Mouse (Mus musculus): ENCODE results near the gene Cbx8. TPM values are rescaled to one million over a fixed set of nuclear protein-coding genes. Genes with fewer than 3 reads are reported as not detected.

Cbx8 gene
- polyA plus RNA-seq (2014; fragmentation: Nextera tagmentation; extraction: Ambion mirVana) = 9.1 and 9.3 TPM in 2 replicates

GRCm38 (mm10) chr11:119040600-119041324 lies at the start of gene Cbx8:
TSS of gene Cbx8 (minus strand) at chr11:119040969.
- H3K9ac ChIP-seq (ENCODE audit: low read depth, low read length) = peak within 1 kb of the TSS; percentile 84
- H3K36me3 ChIP-seq (ENCODE audit: control insufficient read depth, insufficient read depth, low read length) = no peaks in the 10 kb centered on the region
- H3K9me3 ChIP-seq (ENCODE audit: control insufficient read depth, low read length) = no peaks in the 10 kb centered on the region
- H3K27me3 ChIP-seq (ENCODE audit: control insufficient read depth, insufficient read depth, low read length) = peaks cover 74% of the 10 kb centered on the region
- DNase-seq (ENCODE audit: low spot score) = peak; percentile 100
- H3K27ac ChIP-seq (ENCODE audit: low read depth, low read length) = peak within 1 kb of the TSS; percentile 86
- ATAC-seq (ENCODE audit: low FRiP score) = peak; percentile 94
- H3K4me3 ChIP-seq (ENCODE audit: low read depth, low read length) = peak within 1 kb of the TSS; percentile 73
- H3K4me2 ChIP-seq (replicated peaks; ENCODE audit: low read depth, low read length) = peak within 1 kb of the TSS; percentile 97
- H3K4me1 ChIP-seq (replicated peaks; ENCODE audit: control insufficient read depth, insufficient read depth, low read length) = peaks cover 24% of the 10 kb centered on the region
- under 1% methylated on average over 53 of the region's 63 CpGs for whole genome bisulfite sequencing

GRCm38 (mm10) chr11:119090076-119090960 lies 49.5 kb upstream of the Cbx8 start:
- Histone ChIP-seq H3K36me3 (ENCODE audit: control insufficient read depth, insufficient read depth, low read length) (no peaks in the 10 kb centered on the region), H3K9me3 (ENCODE audit: control insufficient read depth, low read length) (no peaks in the 10 kb centered on the region), H3K4me2 (replicated peaks; ENCODE audit: low read depth, low read length) (peak overlapping the region; percentile 79), H3K27ac (ENCODE audit: low read depth, low read length) (no peak overlapping the region), H3K4me1 (replicated peaks; ENCODE audit: control insufficient read depth, insufficient read depth, low read length) (peaks cover 11% of the 10 kb centered on the region), H3K4me3 (ENCODE audit: low read depth, low read length) (peak overlapping the region; percentile 37), H3K27me3 (ENCODE audit: control insufficient read depth, insufficient read depth, low read length) (peaks cover 50% of the 10 kb centered on the region), H3K9ac (ENCODE audit: low read depth, low read length) (peak overlapping the region; percentile 21)
- no peak for DNase-seq (ENCODE audit: low spot score)
- ATAC-seq (ENCODE audit: low FRiP score) = no peak
- WGBS = under 1% methylated on average over 73 of the region's 75 CpGs

GRCm38 (mm10) chr11:119089235-119090075 lies 48.7 kb upstream of the Cbx8 start:
- DNase-seq (ENCODE audit: low spot score) = peak; percentile 62
- peaks cover 12% of the 10 kb centered on the region for H3K4me1 ChIP-seq (replicated peaks; ENCODE audit: control insufficient read depth, insufficient read depth, low read length)

GRCm38 (mm10) chr11:119088391-119089234 lies 47.8 kb upstream of the Cbx8 start:
- DNase-seq (ENCODE audit: low spot score) (peak; percentile 63), ATAC-seq (ENCODE audit: low FRiP score) (no peak)
- H3K4me1 ChIP-seq (replicated peaks; ENCODE audit: control insufficient read depth, insufficient read depth, low read length) = peaks cover 20% of the 10 kb centered on the region
- peaks cover 58% of the 10 kb centered on the region for H3K27me3 ChIP-seq (ENCODE audit: control insufficient read depth, insufficient read depth, low read length)
- H3K27ac ChIP-seq (ENCODE audit: low read depth, low read length) = no peak overlapping the region
- under 1% methylated on average over 28 of the region's 28 CpGs for WGBS
- no peak overlapping the region for H3K9ac ChIP-seq (ENCODE audit: low read depth, low read length)
- H3K4me2 ChIP-seq (replicated peaks; ENCODE audit: low read depth, low read length) = no peak overlapping the region
- H3K4me3 ChIP-seq (ENCODE audit: low read depth, low read length) = no peak overlapping the region
- H3K36me3 ChIP-seq (ENCODE audit: control insufficient read depth, insufficient read depth, low read length) = no peaks in the 10 kb centered on the region
- H3K9me3 ChIP-seq (ENCODE audit: control insufficient read depth, low read length) = no peaks in the 10 kb centered on the region

More at GRCm38 (mm10) chr11:119089235-119090075, 48.7 kb upstream of the Cbx8 start:
- H3K27ac ChIP-seq (ENCODE audit: low read depth, low read length) = no peak overlapping the region
- under 1% methylated on average over 41 of the region's 41 CpGs for WGBS
- H3K9me3 ChIP-seq (ENCODE audit: control insufficient read depth, low read length) = no peaks in the 10 kb centered on the region
- peak overlapping the region; percentile 79 for H3K4me2 ChIP-seq (replicated peaks; ENCODE audit: low read depth, low read length)
- no peak for ATAC-seq (ENCODE audit: low FRiP score)
- peak overlapping the region; percentile 37 for H3K4me3 ChIP-seq (ENCODE audit: low read depth, low read length)
- peaks cover 50% of the 10 kb centered on the region for H3K27me3 ChIP-seq (ENCODE audit: control insufficient read depth, insufficient read depth, low read length)
- H3K9ac ChIP-seq (ENCODE audit: low read depth, low read length) = peak overlapping the region; percentile 21; the same call in 1 of the 2 replicates
- H3K36me3 ChIP-seq (ENCODE audit: control insufficient read depth, insufficient read depth, low read length) = no peaks in the 10 kb centered on the region

- ATAC-seq (ENCODE audit: low FRiP score) (no peak), DNase-seq (ENCODE audit: low spot score) (peak; percentile 58)
- no peak overlapping the region for H3K4me2 ChIP-seq (replicated peaks; ENCODE audit: low read depth, low read length)
- no peaks in the 10 kb centered on the region for H3K36me3 ChIP-seq (ENCODE audit: control insufficient read depth, insufficient read depth, low read length)
- H3K4me3 ChIP-seq (ENCODE audit: low read depth, low read length) = no peak overlapping the region
- WGBS = 1% methylated on average over 35 of the region's 35 CpGs
- no peak overlapping the region for H3K9ac ChIP-seq (ENCODE audit: low read depth, low read length)
- H3K27me3 ChIP-seq (ENCODE audit: control insufficient read depth, insufficient read depth, low read length) = peaks cover 69% of the 10 kb centered on the region
- no peaks in the 10 kb centered on the region for H3K9me3 ChIP-seq (ENCODE audit: control insufficient read depth, low read length)
- H3K27ac ChIP-seq (ENCODE audit: low read depth, low read length) = no peak overlapping the region
- peaks cover 30% of the 10 kb centered on the region for H3K4me1 ChIP-seq (replicated peaks; ENCODE audit: control insufficient read depth, insufficient read depth, low read length)
Observed at GRCm38 (mm10) chr11:119087301-119088082, 46.7 kb upstream of the Cbx8 start.

GRCm38 (mm10) chr11:119086144-119086971 lies 45.6 kb upstream of the Cbx8 start, which contains the start of gene Cbx4:
TSS of gene Cbx4 (minus strand) at chr11:119086221.
- no peaks in the 10 kb centered on the region; the same call in 1 of the 2 replicates for H3K36me3 ChIP-seq (ENCODE audit: control insufficient read depth, insufficient read depth, low read length)
- H3K4me1 ChIP-seq (replicated peaks; ENCODE audit: control insufficient read depth, insufficient read depth, low read length) = peaks cover 31% of the 10 kb centered on the region
- H3K9ac ChIP-seq (ENCODE audit: low read depth, low read length) = peak within 1 kb of the TSS; percentile 89
- peaks cover 74% of the 10 kb centered on the region for H3K27me3 ChIP-seq (ENCODE audit: control insufficient read depth, insufficient read depth, low read length)
- peak within 1 kb of the TSS; percentile 98 for H3K27ac ChIP-seq (ENCODE audit: low read depth, low read length)
- DNase-seq (ENCODE audit: low spot score) = peak; percentile 95
- ATAC-seq (ENCODE audit: low FRiP score) = peak; percentile 85
- peak within 1 kb of the TSS; percentile 82 for H3K4me3 ChIP-seq (ENCODE audit: low read depth, low read length)
- WGBS = under 1% methylated on average over 55 of the region's 67 CpGs
- H3K4me2 ChIP-seq (replicated peaks; ENCODE audit: low read depth, low read length) = peak within 1 kb of the TSS; percentile 82
- no peaks in the 10 kb centered on the region for H3K9me3 ChIP-seq (ENCODE audit: control insufficient read depth, low read length)

Data from hindbrain, embryonic 11.5 days (tissue).